Mouse (Mus musculus): ENCODE results near the gene Pus10.

Gene Pus10

GRCm38 (mm10) chr11:23665311-23665786 lies at the start of gene Pus10:
Pus10 (plus strand) TSS chr11:23665674.
- DNase-seq, result no peak

GRCm38 (mm10) chr11:23618995-23619394 lies 46.5 kb upstream of the Pus10 start:
- no peak for DNase-seq

DNA sequence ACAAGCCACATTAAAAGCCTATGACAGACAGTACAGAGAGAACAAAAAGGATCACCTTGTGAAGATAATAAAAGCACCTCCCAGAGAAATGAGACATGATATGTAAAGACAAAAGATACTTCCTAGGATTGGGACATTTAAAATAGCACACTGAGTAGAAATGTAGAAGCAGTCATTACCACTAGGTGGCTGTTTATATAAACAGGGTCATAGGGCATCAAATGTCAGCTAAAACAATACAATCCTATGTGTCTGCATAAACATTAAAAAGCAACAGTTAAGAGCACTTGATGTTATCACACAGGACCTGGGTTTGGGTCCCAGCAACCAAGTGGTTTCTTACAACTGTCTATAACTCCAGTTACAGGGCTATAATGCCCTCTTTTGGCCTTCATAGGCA lies 34.8 kb upstream of the Pus10 start:
- no peak for DNase-seq

DNA sequence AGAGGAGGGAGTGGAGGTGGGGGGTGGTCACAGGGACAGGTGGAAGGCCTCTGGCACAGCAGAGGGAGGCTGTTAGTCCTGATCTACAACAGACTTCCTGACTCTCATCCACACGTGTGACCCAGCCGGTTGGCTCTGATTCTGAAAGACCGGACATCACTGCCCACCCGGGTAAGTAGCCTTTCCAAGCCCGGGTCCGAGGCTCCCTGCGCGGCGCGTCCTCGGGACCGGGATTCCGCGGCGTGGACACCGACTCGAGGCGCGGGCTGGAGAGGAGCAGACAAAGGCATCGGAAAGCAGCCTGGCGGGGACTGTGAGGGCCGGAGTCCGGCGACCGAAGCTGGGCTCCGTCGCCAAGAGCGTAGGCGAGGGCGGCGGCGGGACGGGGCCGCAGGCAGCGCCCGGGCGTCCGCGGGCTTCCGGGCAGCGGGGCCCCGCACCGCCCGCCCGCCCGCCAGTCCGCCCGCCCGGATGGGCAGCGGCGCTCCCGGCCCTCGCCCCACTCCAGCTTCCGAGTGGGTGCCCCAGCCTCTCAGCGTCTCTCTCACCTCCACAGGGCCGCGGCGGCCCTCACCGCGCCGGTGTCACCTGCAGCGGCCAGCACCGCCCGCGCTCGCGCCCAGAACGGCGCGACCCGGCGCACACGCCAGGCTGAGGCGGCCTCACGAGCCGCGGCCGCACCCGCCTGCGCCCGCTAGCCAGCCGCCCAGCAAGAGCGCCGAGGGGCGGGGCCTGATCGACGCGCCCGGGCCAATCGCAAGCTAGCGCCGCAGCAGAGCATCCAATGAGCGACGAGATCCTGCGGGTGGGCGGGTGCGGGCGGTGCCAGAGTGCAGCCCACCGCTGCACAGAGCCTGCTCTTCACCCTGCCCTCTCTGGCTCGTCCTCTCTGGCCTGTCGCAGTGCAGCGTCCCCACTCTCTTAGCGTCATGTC lies 32.3 kb upstream of the Pus10 start, which contains the start of gene 0610010F05Rik:
Gene 0610010F05Rik, minus strand, starts transcription at position 695 of the 934 bp plus-strand sequence.
- DNase-seq, result peak; percentile 77 to 81

GRCm38 (mm10) chr11:23633879-23634215 lies 31.6 kb upstream of the Pus10 start:
- DNase-seq, result no peak

DNA sequence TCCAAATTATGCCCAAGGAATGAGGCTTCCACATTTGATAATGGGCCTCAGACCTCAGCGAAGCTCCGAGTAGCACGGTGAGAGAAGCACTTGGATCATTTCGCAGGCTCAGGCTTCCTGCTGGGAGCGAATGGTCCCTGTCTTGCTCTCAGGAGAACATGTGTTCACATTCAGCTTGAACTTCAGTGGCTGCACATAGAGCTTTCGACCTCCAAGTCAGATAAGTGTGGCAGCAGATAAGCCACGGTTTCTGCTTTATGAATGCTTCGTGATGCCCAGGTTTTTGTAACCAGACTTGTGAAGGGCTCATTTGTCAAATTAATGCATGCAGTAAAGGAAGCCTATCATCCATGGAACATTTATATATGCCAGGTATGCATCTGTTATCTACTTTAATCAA lies 30.9 kb upstream of the Pus10 start:
- no peak for DNase-seq

DNA sequence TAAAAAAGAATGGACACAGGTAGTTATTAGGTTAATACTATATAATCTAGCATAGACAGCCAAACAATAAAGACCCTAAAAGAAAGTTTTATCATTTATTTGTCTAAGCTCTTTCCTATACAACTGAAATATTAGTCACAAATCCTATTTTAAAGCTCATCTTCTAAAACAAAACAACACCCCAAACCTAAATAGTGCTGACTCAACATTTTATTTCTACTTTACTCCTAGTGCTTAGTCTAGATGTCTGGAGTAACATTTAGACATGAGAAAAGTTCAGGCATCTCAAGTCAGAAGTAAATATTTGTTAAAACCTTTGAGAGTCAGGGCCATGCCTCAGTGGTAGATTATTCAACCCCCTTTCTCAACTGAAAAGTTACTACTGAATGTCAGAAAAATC lies 18.0 kb upstream of the Pus10 start:
- no peak for DNase-seq

DNA sequence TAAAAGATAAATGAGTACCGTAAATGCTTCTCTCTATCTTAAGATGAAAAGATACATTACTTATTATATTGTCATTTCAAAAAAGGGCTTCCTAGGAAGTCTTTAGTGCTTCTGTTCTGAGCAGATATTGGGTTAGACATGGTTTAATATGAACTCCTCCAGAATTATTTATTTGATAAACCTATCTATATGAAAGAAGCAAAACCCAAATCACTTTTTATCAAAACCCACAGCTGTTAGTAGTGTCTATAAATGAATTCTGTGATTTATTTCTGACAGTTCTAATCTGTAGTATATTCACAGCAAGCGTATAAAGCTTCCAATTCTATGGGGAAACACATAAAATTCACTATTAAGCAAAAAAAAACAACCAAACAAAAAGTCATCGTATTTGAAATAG lies 17.6 kb upstream of the Pus10 start:
- DNase-seq, result no peak

DNA sequence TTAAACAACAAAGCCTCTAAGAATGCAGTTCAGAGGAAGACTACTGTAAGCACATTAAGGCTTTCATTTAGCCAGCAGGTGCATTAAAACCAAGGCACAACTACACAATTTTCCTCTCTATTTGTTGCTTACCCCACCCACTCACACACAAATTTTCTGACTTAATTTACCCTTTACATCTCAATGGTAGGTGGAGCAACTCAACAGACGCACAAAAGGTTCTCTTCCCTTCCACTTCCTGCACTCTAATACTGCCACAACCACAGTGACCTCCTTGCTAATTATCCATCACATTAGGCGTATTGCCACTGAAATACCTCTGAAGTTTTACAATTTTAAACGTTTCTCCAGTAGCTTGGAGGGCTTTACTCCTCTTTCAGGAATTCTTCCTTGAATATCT lies 11.8 kb upstream of the Pus10 start:
- DNase-seq, result no peak

GRCm38 (mm10) chr11:23657791-23658190 lies 7.7 kb upstream of the Pus10 start:
- no peak for DNase-seq

- no peak for DNase-seq
Observed at GRCm38 (mm10) chr11:23664232-23664631, 1.2 kb upstream of the Pus10 start.

DNA sequence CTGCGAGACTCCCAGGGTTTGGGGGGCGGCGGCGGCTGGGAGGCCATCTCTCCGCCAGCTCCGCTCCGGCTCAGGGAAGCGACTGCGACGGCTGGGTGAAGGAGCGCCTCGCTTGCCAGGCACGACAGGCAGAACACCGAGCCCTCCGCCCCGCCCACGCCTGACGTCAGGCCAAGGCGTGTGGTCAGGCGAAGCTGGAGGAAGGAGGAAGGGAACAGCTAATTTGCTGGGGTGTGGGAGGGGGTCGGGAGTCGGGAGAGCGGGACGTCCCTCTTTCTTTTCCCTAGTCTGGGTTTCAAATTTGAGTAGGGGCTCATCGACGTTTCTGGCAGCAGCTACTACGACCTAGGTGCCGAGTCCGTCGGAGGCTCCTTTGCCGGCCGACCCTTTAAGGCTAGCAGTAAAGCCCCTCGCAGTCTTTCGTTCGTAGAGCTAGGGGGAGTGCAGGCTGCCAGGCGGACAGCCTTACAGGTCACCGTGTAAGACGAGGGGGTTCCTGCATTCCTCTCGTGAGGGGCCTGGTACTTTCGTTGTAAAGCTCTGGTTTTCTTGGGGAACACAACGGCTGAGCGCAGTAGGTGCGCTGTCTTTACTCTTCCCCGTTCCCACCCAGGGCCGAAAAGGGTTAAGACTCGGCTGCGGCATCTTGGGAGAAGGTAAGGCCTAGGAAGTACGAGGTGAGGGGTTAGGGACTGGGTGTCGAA lies 476 bp downstream of the Pus10 start, which contains the start of gene Pex13:
Gene Pex13, minus strand, starts transcription at position 162 of the 704 bp plus-strand sequence.
- DNase-seq, result peak; percentile 87 to 90

DNA sequence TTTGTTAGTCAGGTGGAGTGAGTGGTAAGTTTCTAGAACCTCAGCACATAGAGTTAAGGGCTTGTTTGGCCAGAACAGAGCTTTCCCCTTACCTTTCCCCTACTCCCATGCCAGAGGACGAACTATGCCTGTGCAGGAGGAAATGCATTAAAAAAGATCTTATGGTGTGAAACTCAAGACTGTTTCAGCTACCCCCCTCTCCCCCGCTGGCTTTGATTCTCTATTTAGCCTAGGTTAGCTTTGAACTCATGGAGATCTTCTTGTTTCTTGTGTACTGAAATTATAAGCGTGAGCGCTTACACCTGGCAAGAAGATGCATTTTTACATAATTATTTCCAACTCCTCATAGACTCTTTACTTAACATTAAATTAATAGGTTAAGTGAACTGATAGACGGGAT lies 1.1 kb downstream of the Pus10 start:
- no peak for DNase-seq

- no peak for DNase-seq
Observed at GRCm38 (mm10) chr11:23667128-23667527, 1.7 kb downstream of the Pus10 start.

DNA sequence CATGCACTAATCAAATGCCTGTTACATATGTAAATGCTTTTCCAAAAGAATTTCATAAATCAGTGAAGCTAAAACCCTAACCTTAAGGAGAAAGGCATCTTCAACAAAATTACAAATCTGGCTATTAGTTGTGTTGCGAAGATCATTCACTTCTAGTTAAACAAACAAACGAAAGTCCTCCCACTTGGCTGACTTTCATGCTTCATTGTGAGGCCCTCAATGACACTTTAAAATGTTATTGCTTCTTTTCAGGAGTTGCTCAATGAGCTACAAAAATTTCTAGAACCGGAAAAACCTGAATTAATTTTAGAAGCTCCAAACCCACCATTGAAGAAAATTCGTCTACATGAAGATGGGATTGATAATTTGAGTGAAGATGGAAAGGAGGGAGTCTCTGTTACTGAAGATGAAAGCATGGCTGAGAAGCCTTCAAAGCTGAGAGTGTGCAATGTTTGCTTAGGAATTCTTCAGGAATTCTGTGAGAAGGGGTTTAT lies 6.8 kb downstream of the Pus10 start:
- no peak for DNase-seq

- DNase-seq, result no peak
Observed at GRCm38 (mm10) chr11:23676100-23676499, 10.6 kb downstream of the Pus10 start.

GRCm38 (mm10) chr11:23679044-23679642 lies 13.7 kb downstream of the Pus10 start:
- DNase-seq, result peak; percentile 82 to 83

DNA sequence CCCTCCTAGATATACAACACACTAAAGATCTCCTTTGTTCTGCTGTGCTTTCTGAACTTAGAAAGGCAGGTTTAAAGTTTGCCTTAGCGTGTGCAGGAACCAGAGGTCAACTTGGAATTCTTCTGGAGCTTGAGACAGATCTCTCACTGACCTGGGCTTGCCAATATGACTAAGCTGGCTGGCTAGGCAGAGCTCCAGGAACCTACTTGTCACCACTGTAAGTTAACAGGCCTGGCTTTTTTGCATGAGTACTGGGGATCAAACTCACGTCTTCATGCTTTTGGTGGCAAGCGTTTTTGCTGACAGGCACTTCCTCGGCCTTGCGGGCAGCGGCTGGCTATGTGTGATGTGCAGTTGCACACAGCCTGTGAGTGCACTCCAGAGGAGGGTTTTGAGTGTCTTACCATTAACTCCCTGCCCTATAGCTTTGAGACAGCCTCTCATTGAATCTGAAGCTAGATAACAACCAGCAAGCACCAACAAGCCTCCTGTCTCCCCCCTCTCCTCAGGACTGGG lies 15.0 kb downstream of the Pus10 start:
- no peak for DNase-seq

- peak; percentile 28 to 41 for DNase-seq
Observed at GRCm38 (mm10) chr11:23682561-23682960, 17.1 kb downstream of the Pus10 start.

- DNase-seq, result no peak
Observed at GRCm38 (mm10) chr11:23686671-23687070, 21.2 kb downstream of the Pus10 start.

GRCm38 (mm10) chr11:23688060-23688459 lies 22.6 kb downstream of the Pus10 start:
- no peak for DNase-seq

DNA sequence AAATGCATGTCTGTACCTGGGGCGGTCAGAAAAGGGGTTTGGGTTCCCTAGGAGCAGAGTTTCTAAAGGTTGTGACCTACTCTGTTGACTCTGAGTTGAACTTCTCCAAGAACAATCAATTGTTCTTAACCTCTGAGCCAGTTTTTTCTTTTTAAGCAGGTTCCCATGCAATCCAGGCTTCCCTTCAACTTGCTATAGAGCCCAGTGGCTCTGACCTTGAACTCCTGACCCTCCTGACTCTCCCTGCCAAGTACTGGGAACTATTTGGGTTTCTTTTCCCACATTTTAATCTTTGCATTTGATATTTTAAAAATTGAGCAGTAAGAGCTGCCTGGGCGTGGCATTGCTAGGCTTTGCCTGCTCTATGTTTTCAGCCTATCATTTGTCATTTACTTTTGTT lies 27.8 kb downstream of the Pus10 start:
- no peak for DNase-seq

- no peak for DNase-seq
Observed at GRCm38 (mm10) chr11:23695847-23696246, 30.4 kb downstream of the Pus10 start.
